Mouse (Mus musculus) adrenal gland, adult (tissue): Measurements from ENCODE around the gene Ptpre.
A peak's percentile ranks its signal among the peaks of the same experiment; 100 is the strongest.
"Not testable (repeated sequence)": the region's sequence is repeated elsewhere in the genome, so short reads cannot be mapped to it uniquely, and the experiment has no call there.

Source experiments
- DNase-seq, 2 experiments: peaks; one replicate each; pipeline ENCODE4 v3.0.0; 2022 to 2023; ENCODE audit warnings: low spot score in 1 of 2; ENCODE audit not compliant: inconsistent age in 2 of 2

Ptpre gene

DNA sequence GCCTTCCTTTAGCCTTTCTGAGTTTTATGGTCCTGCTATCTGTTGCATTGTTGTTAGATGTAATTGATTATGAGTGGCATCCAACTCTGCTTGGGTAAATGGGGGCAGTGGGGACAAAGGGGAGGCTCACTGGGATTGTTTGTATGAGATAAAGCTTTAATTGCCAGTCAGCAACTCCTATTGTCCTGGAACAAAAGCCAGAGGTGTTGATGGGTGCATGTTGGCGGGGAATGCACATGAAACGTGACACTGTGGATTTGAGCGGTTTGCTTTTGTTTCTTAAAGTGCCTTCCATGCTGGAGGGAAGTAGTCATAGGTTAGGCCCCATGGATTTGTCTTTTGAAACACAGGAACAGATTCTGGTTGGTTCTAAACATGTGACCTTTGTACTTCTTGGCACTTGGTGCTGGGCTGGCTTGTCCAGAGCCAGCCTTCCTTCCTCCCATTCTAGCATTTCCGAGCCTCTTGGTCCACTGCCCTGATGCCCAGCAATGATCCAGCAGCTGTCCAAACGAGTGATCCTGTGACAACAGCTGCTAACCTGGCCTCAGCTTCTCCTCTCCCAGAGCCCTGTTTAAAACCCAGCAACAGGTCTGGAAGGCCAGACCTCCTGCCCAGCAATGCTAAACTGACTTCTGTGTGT lies 65.7 kb downstream of the Ptpre start:
- peak in 1 of 2 experiments; percentile 43 for DNase-seq

GRCm38 (mm10) chr7:135605002-135605803 lies 67.9 kb downstream of the Ptpre start:
- DNase-seq: peak; percentile 67 to 90

DNA sequence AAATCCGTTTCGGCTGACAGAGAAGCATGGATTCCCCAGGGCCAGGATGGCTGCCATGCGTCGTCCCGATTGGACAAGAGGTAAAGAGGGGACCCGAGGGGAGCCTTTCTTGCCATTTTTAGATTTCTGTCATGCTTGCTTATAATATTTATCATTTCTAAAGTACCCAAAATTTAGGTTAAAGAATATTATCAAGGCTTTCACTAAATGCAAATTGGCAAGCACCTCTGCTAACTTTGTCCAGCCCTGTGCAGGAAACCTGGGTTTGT lies 68.5 kb downstream of the Ptpre start:
- DNase-seq: no peak

GRCm38 (mm10) chr7:135608208-135608607 lies 70.9 kb downstream of the Ptpre start:
- DNase-seq: no peak

- no peak for DNase-seq
These were observed 71.7 kb downstream of the Ptpre start for GRCm38 (mm10) chr7:135609028-135609427.

GRCm38 (mm10) chr7:135609655-135610054 lies 72.4 kb downstream of the Ptpre start:
- peak in 1 of 2 experiments; percentile 60 for DNase-seq

DNA sequence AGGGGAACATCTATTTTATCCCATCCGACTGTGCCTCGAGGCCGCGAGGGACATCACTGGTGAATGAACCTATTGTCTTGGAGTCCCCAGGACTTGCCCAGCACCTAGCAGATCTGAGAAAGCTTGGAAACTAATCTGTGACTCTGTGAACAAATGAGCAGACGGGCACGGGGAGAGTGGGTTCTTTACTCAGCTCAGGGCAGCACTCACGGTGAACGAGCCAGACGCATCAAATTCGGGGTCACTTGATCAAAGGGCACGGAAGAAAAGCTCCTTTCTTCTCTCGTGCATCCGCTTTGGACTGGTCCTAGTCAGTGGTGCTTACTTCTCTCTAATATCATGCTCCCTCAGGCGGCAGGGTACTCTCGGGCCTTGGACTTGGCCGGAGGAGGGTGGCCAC lies 75.0 kb downstream of the Ptpre start:
- DNase-seq: no peak

DNA sequence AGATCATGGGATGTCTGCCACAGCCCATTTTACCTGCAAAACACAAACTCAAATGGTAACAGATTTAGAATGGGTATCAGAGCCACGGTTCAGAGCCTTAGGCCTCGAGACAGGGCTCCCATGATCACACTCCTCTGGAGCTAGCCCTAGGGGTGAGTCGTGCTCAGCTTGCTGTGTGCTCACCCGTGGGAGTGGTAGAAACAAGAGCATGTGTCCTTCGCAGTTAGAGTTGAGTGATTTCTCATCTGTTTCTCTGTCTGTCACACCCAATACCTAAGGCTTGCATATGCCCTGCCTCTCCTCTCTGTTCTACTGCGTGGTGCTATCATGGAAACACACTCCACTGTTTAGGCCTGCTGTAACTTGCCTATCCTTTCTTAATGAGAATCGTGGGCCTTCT lies 75.5 kb downstream of the Ptpre start:
- no peak for DNase-seq

- DNase-seq: no peak
These were observed 76.1 kb downstream of the Ptpre start for GRCm38 (mm10) chr7:135613380-135613779.

- DNase-seq: no peak
These were observed 77.6 kb downstream of the Ptpre start for GRCm38 (mm10) chr7:135614892-135615291.

DNA sequence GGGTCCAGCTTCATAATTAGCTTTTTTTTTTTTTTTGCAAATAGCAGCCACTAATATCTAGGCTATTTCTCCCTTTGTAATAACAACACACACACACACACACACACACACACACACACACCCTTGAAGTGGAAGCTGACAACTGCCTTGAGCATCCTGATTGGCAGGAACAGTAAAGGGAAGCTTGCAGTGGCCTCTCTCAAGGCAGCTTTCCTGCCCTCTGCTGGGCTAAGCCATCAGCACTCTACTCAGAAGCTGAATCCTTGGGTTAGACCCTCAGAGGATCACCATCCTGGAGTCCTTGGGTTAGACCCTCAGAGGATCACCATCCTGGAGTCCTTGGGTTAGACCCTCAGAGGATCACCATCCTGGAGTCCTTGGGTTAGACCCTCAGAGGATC lies 79.2 kb downstream of the Ptpre start:
- not testable (repeated sequence) for DNase-seq

- DNase-seq: no peak
These were observed 80.5 kb downstream of the Ptpre start for GRCm38 (mm10) chr7:135617776-135618175.

DNA sequence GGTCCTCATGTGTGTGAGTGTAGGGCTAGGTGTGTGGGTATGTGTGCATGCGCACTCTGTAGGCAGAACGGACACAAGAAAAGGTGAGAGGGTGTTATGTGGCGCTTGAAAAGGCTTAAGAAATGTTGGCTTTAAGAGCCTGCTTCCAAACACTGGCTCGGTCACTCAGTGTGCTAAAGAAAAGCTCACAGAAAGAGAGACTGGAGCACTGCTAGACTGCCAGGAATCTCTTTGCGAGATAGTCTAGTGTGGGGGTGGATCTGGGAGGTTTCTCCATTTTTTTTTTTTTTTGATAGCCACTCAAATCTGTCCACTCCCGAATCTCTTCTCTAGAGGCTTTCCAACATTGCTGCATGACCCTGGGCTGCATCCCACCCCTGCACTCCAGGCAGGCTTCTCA lies 84.4 kb downstream of the Ptpre start:
- no peak for DNase-seq

DNA sequence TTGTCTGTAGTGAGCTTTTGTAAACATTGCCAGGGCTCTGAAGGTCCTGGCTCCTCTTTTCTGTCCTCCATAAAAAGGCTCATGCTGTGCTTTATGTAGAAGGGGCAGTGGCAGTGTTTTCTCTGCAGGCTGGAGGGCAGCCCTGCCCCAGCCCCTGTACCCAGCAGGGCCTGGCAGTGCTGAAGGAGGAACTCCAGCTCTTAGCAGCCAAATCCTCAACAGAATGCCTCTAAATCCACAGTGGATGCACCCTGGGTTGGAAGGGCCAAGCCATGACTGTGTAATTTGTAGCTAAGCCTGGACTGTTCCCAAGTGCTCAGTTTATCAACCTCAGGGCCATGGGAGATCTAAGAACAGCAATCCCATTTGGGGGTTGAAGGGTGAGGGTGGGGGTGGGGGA lies 85.0 kb downstream of the Ptpre start:
- peak in 1 of 2 experiments; percentile 44 for DNase-seq

- peak in 1 of 2 experiments; percentile 57 for DNase-seq
These were observed 87.6 kb downstream of the Ptpre start for GRCm38 (mm10) chr7:135624854-135625253.

DNA sequence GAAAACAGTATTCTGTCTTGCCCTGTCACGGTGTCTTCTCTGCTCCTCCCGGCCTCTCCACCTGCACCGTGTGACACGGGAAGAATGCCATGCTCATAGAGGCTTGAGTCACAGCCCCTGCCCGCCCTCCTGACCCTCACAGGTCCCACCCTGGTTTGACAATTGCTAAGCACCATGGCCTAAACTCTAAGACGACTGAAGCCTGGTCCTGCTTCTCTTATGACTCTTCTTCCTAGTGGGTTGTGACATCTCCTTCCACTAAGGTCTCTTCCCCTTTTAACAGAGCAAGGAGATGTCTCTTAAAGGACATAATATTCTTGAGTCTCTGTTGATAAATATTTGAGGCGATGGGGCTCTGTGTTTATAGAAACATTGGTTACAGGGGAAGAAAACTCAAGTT lies 91.1 kb downstream of the Ptpre start:
- DNase-seq: no peak

- no peak for DNase-seq
These were observed 91.7 kb downstream of the Ptpre start for GRCm38 (mm10) chr7:135629019-135629418.

GRCm38 (mm10) chr7:135631776-135632552 lies 94.7 kb downstream of the Ptpre start:
- DNase-seq: peak; percentile 71 to 92

- DNase-seq: no peak
These were observed 95.5 kb downstream of the Ptpre start for GRCm38 (mm10) chr7:135632716-135633258.

GRCm38 (mm10) chr7:135634851-135635624 lies 97.8 kb downstream of the Ptpre start:
- no peak for DNase-seq

DNA sequence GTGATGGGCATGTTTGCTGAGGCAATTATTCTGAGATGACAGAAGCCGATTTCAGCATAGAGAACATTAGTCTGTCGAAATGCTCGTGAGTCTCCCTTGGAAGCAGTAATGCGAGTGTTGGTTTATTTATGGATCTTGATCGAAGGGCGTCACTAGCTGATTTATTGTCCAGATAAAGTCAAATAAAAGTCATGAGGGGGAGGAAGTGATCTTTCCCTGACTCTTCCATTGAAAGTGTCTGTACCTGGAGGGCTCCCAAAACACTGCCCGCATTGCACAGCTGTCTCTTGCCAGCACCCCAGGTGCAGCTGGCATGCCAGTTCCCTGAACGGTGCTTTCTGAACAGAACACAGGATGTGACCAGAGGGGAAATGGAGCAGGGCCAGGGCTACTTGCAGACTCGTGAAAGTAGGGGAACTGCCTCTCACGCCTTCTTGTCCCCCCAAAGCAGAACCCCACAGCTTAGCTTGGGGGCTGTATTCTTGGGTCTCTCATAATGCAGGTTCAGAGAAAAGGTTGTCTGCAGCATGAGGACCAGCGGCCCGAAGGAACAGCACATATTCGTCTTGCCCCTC lies 100.2 kb downstream of the Ptpre start:
- no peak for DNase-seq
